Mouse (Mus musculus): ENCODE data around the gene Cnpy2. TPM values are rescaled to one million over a fixed set of nuclear protein-coding genes. Genes with fewer than 3 reads are reported as not detected.
"Not testable (repeated sequence)": the region's sequence is repeated elsewhere in the genome, so short reads cannot be mapped to it uniquely, and the experiment has no call there.

The Cnpy2 gene
- total RNA-seq (2014; fragmentation: Nextera tagmentation) (57.9 and 91.2 TPM in 2 replicates), total RNA-seq (2017) (74.0 and 77.3 TPM in 2 replicates), polyA plus RNA-seq (2012) (60.5 and 74.4 TPM in 2 replicates)

DNA sequence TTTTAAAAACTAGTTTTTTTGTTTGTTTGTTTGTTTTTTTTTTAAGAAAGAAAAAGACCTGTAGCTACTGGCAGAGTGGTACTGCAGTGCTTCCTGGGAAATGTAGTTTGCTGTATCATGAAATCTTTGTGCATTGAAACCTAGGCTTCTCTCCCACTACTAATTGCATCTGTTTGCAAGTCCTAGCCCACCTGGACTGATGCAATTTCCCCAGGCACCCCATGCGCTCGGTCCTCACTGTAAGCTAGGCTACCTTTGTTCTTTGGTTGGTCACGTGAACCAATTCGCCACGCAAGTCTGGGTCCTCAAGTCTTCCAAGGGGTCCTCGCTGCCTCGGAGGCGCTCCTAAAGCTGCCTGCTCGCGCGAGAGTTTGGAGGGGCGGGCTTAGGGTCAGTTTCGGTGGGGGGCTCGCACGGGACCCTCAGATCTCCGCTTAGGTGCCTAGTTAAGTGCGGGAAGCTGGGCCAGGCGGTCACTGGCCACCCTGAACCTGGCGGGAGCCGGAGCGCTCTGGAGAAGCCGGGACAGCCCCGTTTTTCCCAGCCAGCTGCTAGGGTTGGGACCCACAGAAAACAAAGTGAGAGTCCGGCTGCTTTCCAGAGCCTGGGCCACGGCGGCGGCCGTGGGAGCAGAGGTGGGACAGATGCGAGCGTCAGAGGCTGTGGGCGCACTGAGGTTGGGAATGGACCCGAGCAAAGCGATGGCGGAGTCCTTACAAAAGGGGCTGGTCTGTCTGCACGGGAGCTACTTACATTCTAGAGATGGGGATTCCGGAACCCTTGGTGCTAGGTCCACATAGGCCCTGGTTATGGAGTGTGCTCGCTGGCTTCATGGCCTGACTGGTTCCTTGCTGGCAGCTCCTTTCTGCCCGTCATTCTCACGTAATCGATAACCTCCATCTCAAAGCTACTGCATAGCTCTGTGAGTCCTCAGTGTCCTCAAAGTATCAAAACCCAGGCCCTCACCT lies at the start of gene Cnpy2:
Cnpy2 (plus strand) TSS at position 319 of the 968 bp plus-strand sequence.
- no peaks in the 10 kb centered on the region for H3K27me3 ChIP-seq (ENCODE audit: insufficient read depth, low read length)
- peak; percentile 76 for DNase-seq (ENCODE audit: low spot score)
- peak within 1 kb of the TSS; percentile 81 for H3K4me3 ChIP-seq (ENCODE audit: low read depth, low read length)
- peaks cover 72% of the 10 kb centered on the region for H3K36me3 ChIP-seq (replicated peaks)
- no peaks in the 10 kb centered on the region for H3K9me3 ChIP-seq (replicated peaks)
- TF ChIP-seq CTCF (IDR thresholded peaks at IDR 0.05; ENCODE audit: low read depth, low read length) (no peak), GATA1 (IDR thresholded peaks at IDR 0.05; ENCODE audit: borderline replicate concordance, low read length) (no peak), POLR2AphosphoS5 (IDR thresholded peaks at IDR 0.05; ENCODE audit: insufficient replicate concordance, low read depth, low read length) (no peak), TAL1 (conservative IDR thresholded peaks at IDR 0.05; ENCODE audit: low read depth, low read length) (no peak), GATA2 (IDR thresholded peaks at IDR 0.05; ENCODE audit: borderline replicate concordance, low read depth, low read length) (no peak)
- H3K4me1 ChIP-seq (ENCODE audit: insufficient read depth, low read depth, low read length) = peaks cover 27% of the 10 kb centered on the region
- ATAC-seq (ENCODE audit: extremely low read depth, insufficient number of reproducible peaks, low FRiP score, poor library complexity, severe bottlenecking) = peak; percentile 83

DNA sequence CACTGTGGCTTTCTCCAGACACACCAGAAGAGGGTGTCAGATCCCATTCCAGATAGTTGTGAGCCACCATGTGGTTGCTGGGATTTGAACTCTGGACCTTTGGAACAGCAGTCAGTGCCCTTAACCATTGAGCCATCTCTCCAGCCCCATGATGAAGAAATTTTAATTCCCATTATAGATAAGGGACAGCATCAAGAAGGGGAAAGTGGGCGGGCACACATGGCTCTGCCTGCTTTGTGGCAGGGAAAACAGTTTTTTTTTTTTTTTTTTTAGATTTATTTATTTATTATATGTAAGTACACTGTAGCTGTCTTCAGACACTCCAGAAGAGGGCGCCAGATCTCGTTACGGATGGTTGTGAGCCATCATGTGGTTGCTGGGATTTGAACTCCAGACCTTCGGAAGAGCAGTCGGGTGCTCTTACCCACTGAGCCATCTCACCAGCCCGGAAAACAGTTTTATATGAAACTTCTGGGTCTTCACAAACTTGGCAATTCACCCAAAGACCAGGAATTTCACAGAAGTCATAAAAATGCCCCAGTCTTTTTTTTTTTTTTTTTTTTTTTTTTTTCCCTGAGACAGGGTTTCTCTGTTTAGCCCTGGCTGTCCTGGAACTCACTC lies 49.3 kb upstream of the Cnpy2 start:
- H3K27me3 ChIP-seq (ENCODE audit: insufficient read depth, low read length); DNase-seq (ENCODE audit: low spot score); H3K4me3 ChIP-seq (ENCODE audit: low read depth, low read length); H3K9me3 ChIP-seq (replicated peaks); ATAC-seq (ENCODE audit: extremely low read depth, insufficient number of reproducible peaks, low FRiP score, poor library complexity, severe bottlenecking): not testable (repeated sequence)
- Histone ChIP-seq H3K4me1 (ENCODE audit: insufficient read depth, low read depth, low read length) (peaks cover 27% of the 10 kb centered on the region), H3K36me3 (replicated peaks) (peaks cover 27% of the 10 kb centered on the region)

- not testable (repeated sequence) for H3K9me3 ChIP-seq (replicated peaks); H3K27me3 ChIP-seq (ENCODE audit: insufficient read depth, low read length); DNase-seq (ENCODE audit: low spot score); ATAC-seq (ENCODE audit: extremely low read depth, insufficient number of reproducible peaks, low FRiP score, poor library complexity, severe bottlenecking); H3K4me3 ChIP-seq (ENCODE audit: low read depth, low read length)
- Histone ChIP-seq H3K4me1 (ENCODE audit: insufficient read depth, low read depth, low read length) (peaks cover 15% of the 10 kb centered on the region; the same call in 1 of the 2 replicates), H3K36me3 (replicated peaks) (peaks cover 49% of the 10 kb centered on the region)
Measured at GRCm38 (mm10) chr10:128275374-128275773, 46.9 kb upstream of the Cnpy2 start.

- no peak for ATAC-seq (ENCODE audit: extremely low read depth, insufficient number of reproducible peaks, low FRiP score, poor library complexity, severe bottlenecking)
- no peak for DNase-seq (ENCODE audit: low spot score)
- peaks cover 72% of the 10 kb centered on the region for H3K36me3 ChIP-seq (replicated peaks)
Measured at GRCm38 (mm10) chr10:128278158-128278557, 44.1 kb upstream of the Cnpy2 start.

DNA sequence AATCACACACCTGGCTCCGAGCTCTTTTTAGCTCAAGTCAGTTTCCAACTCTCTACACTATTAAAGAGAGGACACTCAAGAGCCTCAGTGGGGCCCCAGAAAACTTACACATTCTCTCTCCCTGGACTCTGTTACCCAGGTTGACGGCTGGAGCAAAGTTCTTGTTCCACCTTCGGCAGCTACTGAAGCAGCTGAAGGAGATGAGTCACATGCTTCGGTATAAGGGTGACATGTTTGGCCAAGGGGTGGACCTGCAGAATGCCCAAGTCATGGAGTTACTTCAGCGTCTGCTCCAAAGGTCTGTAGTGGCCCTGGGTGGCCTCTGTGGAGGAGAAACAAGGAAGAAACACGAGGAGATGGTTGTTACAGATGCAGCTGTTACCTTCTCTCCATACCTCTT lies 41.3 kb upstream of the Cnpy2 start:
- DNase-seq (ENCODE audit: low spot score) (no peak), ATAC-seq (ENCODE audit: extremely low read depth, insufficient number of reproducible peaks, low FRiP score, poor library complexity, severe bottlenecking) (no peak)
- TF ChIP-seq GATA2 (IDR thresholded peaks at IDR 0.05; ENCODE audit: borderline replicate concordance, low read depth, low read length) (no peak), GATA1 (IDR thresholded peaks at IDR 0.05; ENCODE audit: borderline replicate concordance, low read length) (no peak), TAL1 (conservative IDR thresholded peaks at IDR 0.05; ENCODE audit: low read depth, low read length) (no peak), POLR2AphosphoS5 (IDR thresholded peaks at IDR 0.05; ENCODE audit: insufficient replicate concordance, low read depth, low read length) (no peak), CTCF (IDR thresholded peaks at IDR 0.05; ENCODE audit: low read depth, low read length) (no peak)
- Histone ChIP-seq H3K4me3 (ENCODE audit: low read depth, low read length) (no peak overlapping the region), H3K4me1 (ENCODE audit: insufficient read depth, low read depth, low read length) (peaks cover 11% of the 10 kb centered on the region), H3K36me3 (replicated peaks) (peaks cover 95% of the 10 kb centered on the region), H3K9me3 (replicated peaks) (no peaks in the 10 kb centered on the region), H3K27me3 (ENCODE audit: insufficient read depth, low read length) (no peaks in the 10 kb centered on the region)

More at GRCm38 (mm10) chr10:128278158-128278557, 44.1 kb upstream of the Cnpy2 start:
- peaks cover 6% of the 10 kb centered on the region; the same call in 1 of the 2 replicates for H3K4me1 ChIP-seq (ENCODE audit: insufficient read depth, low read depth, low read length)
- no peaks in the 10 kb centered on the region for H3K9me3 ChIP-seq (replicated peaks)
- no peak overlapping the region for H3K4me3 ChIP-seq (ENCODE audit: low read depth, low read length)
- TF ChIP-seq TAL1 (conservative IDR thresholded peaks at IDR 0.05; ENCODE audit: low read depth, low read length) (no peak), POLR2AphosphoS5 (IDR thresholded peaks at IDR 0.05; ENCODE audit: insufficient replicate concordance, low read depth, low read length) (no peak), GATA2 (IDR thresholded peaks at IDR 0.05; ENCODE audit: borderline replicate concordance, low read depth, low read length) (no peak), CTCF (IDR thresholded peaks at IDR 0.05; ENCODE audit: low read depth, low read length) (no peak), GATA1 (IDR thresholded peaks at IDR 0.05; ENCODE audit: borderline replicate concordance, low read length) (no peak)
- no peaks in the 10 kb centered on the region for H3K27me3 ChIP-seq (ENCODE audit: insufficient read depth, low read length)

DNA sequence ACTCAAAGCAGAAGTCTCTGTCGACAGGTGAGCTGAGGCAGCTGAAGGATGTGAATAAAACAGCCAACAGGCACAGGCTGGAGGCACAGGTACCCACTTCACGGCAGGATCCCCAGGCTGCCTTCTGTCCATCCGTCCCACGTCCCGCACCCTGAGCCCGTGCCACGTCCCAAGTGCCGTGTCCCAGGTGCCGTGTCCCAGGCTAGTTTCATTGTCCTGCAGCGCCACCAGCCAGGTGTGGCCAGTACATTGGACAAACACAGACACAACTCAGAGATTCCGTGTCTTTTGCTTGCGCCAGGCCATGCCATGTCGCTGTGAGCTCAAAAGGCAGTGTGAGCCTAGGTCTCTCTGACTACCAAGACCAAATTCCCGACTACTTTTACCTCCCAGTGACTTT lies 40.6 kb upstream of the Cnpy2 start:
- no peak overlapping the region for H3K4me3 ChIP-seq (ENCODE audit: low read depth, low read length)
- no peak for DNase-seq (ENCODE audit: low spot score)
- TF ChIP-seq GATA2 (IDR thresholded peaks at IDR 0.05; ENCODE audit: borderline replicate concordance, low read depth, low read length) (no peak), GATA1 (IDR thresholded peaks at IDR 0.05; ENCODE audit: borderline replicate concordance, low read length) (no peak), POLR2AphosphoS5 (IDR thresholded peaks at IDR 0.05; ENCODE audit: insufficient replicate concordance, low read depth, low read length) (no peak), CTCF (IDR thresholded peaks at IDR 0.05; ENCODE audit: low read depth, low read length) (no peak), TAL1 (conservative IDR thresholded peaks at IDR 0.05; ENCODE audit: low read depth, low read length) (no peak)
- H3K4me1 ChIP-seq (ENCODE audit: insufficient read depth, low read depth, low read length) = peaks cover 11% of the 10 kb centered on the region
- H3K27me3 ChIP-seq (ENCODE audit: insufficient read depth, low read length) = no peaks in the 10 kb centered on the region
- no peak for ATAC-seq (ENCODE audit: extremely low read depth, insufficient number of reproducible peaks, low FRiP score, poor library complexity, severe bottlenecking)
- no peaks in the 10 kb centered on the region for H3K9me3 ChIP-seq (replicated peaks)
- peaks cover 96% of the 10 kb centered on the region for H3K36me3 ChIP-seq (replicated peaks)

Measured in G1E (cell line).